Mouse (Mus musculus): Measurements from ENCODE around the gene Tmem202. TPM values are rescaled to one million over a fixed set of nuclear protein-coding genes. Genes with fewer than 3 reads are reported as not detected.

Gene Tmem202
- total RNA-seq, 2 experiments from 2014 or later, result 0.42 to 0.43 TPM

GRCm38 (mm10) chr9:59541617-59542016 lies 2.0 kb upstream of the Tmem202 start:
- intact Hi-C loops (cut with DNase I; ENCODE audit: low total_unique reads), result no loop called here
- DNase-seq, result no peak

GRCm38 (mm10) chr9:59537651-59538050 lies 2.0 kb downstream of the Tmem202 start:
- intact Hi-C loops (cut with DNase I; ENCODE audit: low total_unique reads), result no loop called here

GRCm38 (mm10) chr9:59533889-59534288 lies 5.8 kb downstream of the Tmem202 start:
- peak; percentile 71 for DNase-seq

More at GRCm38 (mm10) chr9:59537651-59538050, 2.0 kb downstream of the Tmem202 start:
- peak; percentile 17 for DNase-seq

GRCm38 (mm10) chr9:59533422-59533821 lies 6.2 kb downstream of the Tmem202 start:
- no peak for DNase-seq
- intact Hi-C loops (cut with DNase I; ENCODE audit: low total_unique reads), result no loop called here

More at GRCm38 (mm10) chr9:59533889-59534288, 5.8 kb downstream of the Tmem202 start:
- intact Hi-C loops (cut with DNase I; ENCODE audit: low total_unique reads), result no loop called here

- no peak for DNase-seq
- intact Hi-C loops (cut with DNase I; ENCODE audit: low total_unique reads), result no loop called here
Measured at GRCm38 (mm10) chr9:59531645-59532044, 8.0 kb downstream of the Tmem202 start.

- intact Hi-C loops (cut with DNase I; ENCODE audit: low total_unique reads), result no loop called here
- DNase-seq, result no peak
Measured at GRCm38 (mm10) chr9:59528274-59528673, 11.4 kb downstream of the Tmem202 start.

- intact Hi-C loops (cut with DNase I; ENCODE audit: low total_unique reads), result no loop called here
- no peak for DNase-seq
Measured at GRCm38 (mm10) chr9:59527580-59527979, 12.1 kb downstream of the Tmem202 start.

- no peak for DNase-seq
- intact Hi-C loops (cut with DNase I; ENCODE audit: low total_unique reads), result no loop called here
Measured at GRCm38 (mm10) chr9:59526727-59527126, 12.9 kb downstream of the Tmem202 start.

- DNase-seq, result no peak
Measured at GRCm38 (mm10) chr9:59522906-59523305, 16.7 kb downstream of the Tmem202 start.

GRCm38 (mm10) chr9:59519396-59519795 lies 20.3 kb downstream of the Tmem202 start:
- DNase-seq, result no peak

More at GRCm38 (mm10) chr9:59522906-59523305, 16.7 kb downstream of the Tmem202 start:
- intact Hi-C loops (cut with DNase I; ENCODE audit: low total_unique reads), result no loop called here

GRCm38 (mm10) chr9:59518976-59519375 lies 20.7 kb downstream of the Tmem202 start:
- intact Hi-C loops (cut with DNase I; ENCODE audit: low total_unique reads), result no loop called here
- DNase-seq, result peak; percentile 20

More at GRCm38 (mm10) chr9:59519396-59519795, 20.3 kb downstream of the Tmem202 start:
- intact Hi-C loops (cut with DNase I; ENCODE audit: low total_unique reads), result no loop called here

GRCm38 (mm10) chr9:59517127-59517526 lies 22.5 kb downstream of the Tmem202 start:
- no peak for DNase-seq
- intact Hi-C loops (cut with DNase I; ENCODE audit: low total_unique reads), result no loop called here

- intact Hi-C loops (cut with DNase I; ENCODE audit: low total_unique reads), result no loop called here
- DNase-seq, result no peak
Measured at GRCm38 (mm10) chr9:59515069-59515468, 24.6 kb downstream of the Tmem202 start.

- intact Hi-C loops (cut with DNase I; ENCODE audit: low total_unique reads), result no loop called here
Measured at GRCm38 (mm10) chr9:59512381-59512780, 27.3 kb downstream of the Tmem202 start.

GRCm38 (mm10) chr9:59508146-59508545 lies 31.5 kb downstream of the Tmem202 start:
- intact Hi-C loops (cut with DNase I; ENCODE audit: low total_unique reads), result no loop called here
- no peak for DNase-seq

More at GRCm38 (mm10) chr9:59512381-59512780, 27.3 kb downstream of the Tmem202 start:
- DNase-seq, result no peak

GRCm38 (mm10) chr9:59487331-59487730 lies 52.3 kb downstream of the Tmem202 start:
- intact Hi-C loops (cut with DNase I; ENCODE audit: low total_unique reads), result loop anchor here (10.0 kb wide), 1 partner anchor 83 kb away; no protein-coding TSS in a partner anchor

GRCm38 (mm10) chr9:59486549-59487065 lies 53.0 kb downstream of the Tmem202 start, which contains the start of gene Arih1:
Gene Arih1, minus strand, starts transcription at chr9:59486618.
- DNase-seq, result peak; percentile 99
- intact Hi-C loops (cut with DNase I; ENCODE audit: low total_unique reads), result loop anchor here (10.0 kb wide), 1 partner anchor 82 kb away; no protein-coding TSS in a partner anchor

More at GRCm38 (mm10) chr9:59487331-59487730, 52.3 kb downstream of the Tmem202 start:
- no peak for DNase-seq

GRCm38 (mm10) chr9:59486076-59486518 lies 53.5 kb downstream of the Tmem202 start:
- intact Hi-C loops (cut with DNase I; ENCODE audit: low total_unique reads), result loop anchor here (10.0 kb wide), 1 partner anchor 81 kb away; no protein-coding TSS in a partner anchor
- DNase-seq, result no peak

- peak; percentile 76 for DNase-seq
- intact Hi-C loops (cut with DNase I; ENCODE audit: low total_unique reads), result loop anchor here (10.0 kb wide), 1 partner anchor 81 kb away; no protein-coding TSS in a partner anchor
Measured at GRCm38 (mm10) chr9:59485511-59486075, 54.1 kb downstream of the Tmem202 start.

- intact Hi-C loops (cut with DNase I; ENCODE audit: low total_unique reads), result loop anchor here (10.0 kb wide), 1 partner anchor 80 kb away; no protein-coding TSS in a partner anchor
- no peak for DNase-seq
Measured at GRCm38 (mm10) chr9:59484760-59485159, 54.9 kb downstream of the Tmem202 start.

- DNase-seq, result peak; percentile 6
- intact Hi-C loops (cut with DNase I; ENCODE audit: low total_unique reads), result loop anchor here (10.0 kb wide), 1 partner anchor 78 kb away; no protein-coding TSS in a partner anchor
Measured at GRCm38 (mm10) chr9:59482419-59482818, 57.2 kb downstream of the Tmem202 start.
